In genomic region chr4:141311908-141312307, GRCm38 (mm10) we compare ENCODE assay signal across 12 mouse cellular contexts. TPM values are rescaled to one million over a fixed set of nuclear protein-coding genes. Genes with fewer than 3 reads are reported as not detected.
A peak's percentile ranks its signal among the peaks of the same experiment; 100 is the strongest.
DNase-seq lines count a peak whose midpoint lies in the region; ATAC-seq and TF ChIP-seq lines count a peak whose summit lies in the region.
"Had no signal": no experiment of that assay in that cellular context is flagged by ENCODE, and none has a peak within 500 bp of the region (broad histone marks: within the 10 kb centered on the region; RNA-seq: fewer than 3 reads in every experiment).

No protein-coding gene starts in this region.

- H3K27me3 ChIP-seq in forebrain, embryonic 10.5 days (ENCODE audit: poor library complexity, severe bottlenecking): 0 out of 2 replicates have a peak, but pooled peaks cover 4% of the 10 kb centered on the region
- H3K27me3 ChIP-seq in forebrain, embryonic 14.5 days (replicated peaks; ENCODE audit: control insufficient read depth, insufficient read depth, low read length): no peaks in the 10 kb centered on the region
- H3K27me3 ChIP-seq in kidney, embryonic 14.5 days (ENCODE audit: control insufficient read depth, insufficient read depth, low read length): no peaks in the 10 kb centered on the region
- H3K27me3 ChIP-seq in hindbrain, postnatal 0 days (ENCODE audit: insufficient read depth, low read length): no peaks in the 10 kb centered on the region
- no peaks in the 10 kb centered on the region for H3K27me3 ChIP-seq in midbrain, embryonic 14.5 days (ENCODE audit: control insufficient read depth, insufficient read depth, low read length)
- H3K27me3 ChIP-seq: embryonic facial prominence, embryonic 13.5 days had no signal

- no peak for DNase-seq in forebrain, embryonic 10.5 days (ENCODE audit: extremely low spot score, low spot score)
- DNase-seq in forebrain, embryonic 14.5 days (ENCODE audit: low spot score): no peak
- no peak for DNase-seq in kidney, postnatal 4 days
- no peak for DNase-seq in hindbrain, postnatal 0 days (ENCODE audit: low spot score)
- no peak for DNase-seq in midbrain, embryonic 14.5 days
- no peak for DNase-seq in adrenal gland, adult (ENCODE audit: inconsistent age in 2 of 2, low spot score in 1 of 2)
- DNase-seq in layer of hippocampus, adult 11-12 months (ENCODE audit: low spot score): no peak
- DNase-seq: cerebellum, adult 2 months; gastrocnemius, postnatal 25 days; retina, postnatal 1 day had no signal

- H3K4me1 ChIP-seq in forebrain, embryonic 10.5 days: peaks cover 77% of the 10 kb centered on the region
- peaks cover 8% of the 10 kb centered on the region for H3K4me1 ChIP-seq in forebrain, embryonic 14.5 days (ENCODE audit: control insufficient read depth, insufficient read depth, low read length)
- H3K4me1 ChIP-seq in kidney, embryonic 14.5 days (ENCODE audit: control insufficient read depth, insufficient read depth, low read length): peaks cover 50% of the 10 kb centered on the region
- H3K4me1 ChIP-seq in hindbrain, postnatal 0 days (ENCODE audit: insufficient read depth, low read length): no peaks in the 10 kb centered on the region; the same call in 1 of the 2 replicates
- H3K4me1 ChIP-seq in midbrain, embryonic 14.5 days (ENCODE audit: control insufficient read depth, insufficient read depth, low read length): peaks cover 38% of the 10 kb centered on the region

- no peak for TF ChIP-seq CTCF in hindbrain, postnatal 0 days (IDR thresholded peaks at IDR 0.05; ENCODE audit: low read depth)

- H3K9ac ChIP-seq in forebrain, embryonic 14.5 days (ENCODE audit: low read length): no peak overlapping the region
- H3K9ac ChIP-seq in kidney, embryonic 14.5 days (ENCODE audit: low read depth, low read length): no peak overlapping the region
- H3K9ac ChIP-seq in hindbrain, postnatal 0 days (replicated peaks; ENCODE audit: low read length): no peak overlapping the region
- no peak overlapping the region for H3K9ac ChIP-seq in midbrain, embryonic 14.5 days (replicated peaks; ENCODE audit: low read length)
- H3K9ac ChIP-seq: embryonic facial prominence, embryonic 13.5 days had no signal

- H3K4me2 ChIP-seq in forebrain, embryonic 14.5 days (ENCODE audit: low read length): no peak overlapping the region
- no peak overlapping the region; the same call in 1 of the 2 replicates for H3K4me2 ChIP-seq in kidney, embryonic 14.5 days (replicated peaks; ENCODE audit: low read depth, low read length)
- no peak overlapping the region for H3K4me2 ChIP-seq in hindbrain, postnatal 0 days (ENCODE audit: low read depth, low read length)
- no peak overlapping the region for H3K4me2 ChIP-seq in midbrain, embryonic 14.5 days (ENCODE audit: low read length)
- H3K4me2 ChIP-seq: embryonic facial prominence, embryonic 13.5 days had no signal

- H3K9me3 ChIP-seq in forebrain, embryonic 10.5 days: no peaks in the 10 kb centered on the region
- no peaks in the 10 kb centered on the region for H3K9me3 ChIP-seq in forebrain, embryonic 14.5 days (replicated peaks; ENCODE audit: control insufficient read depth, low read length)
- H3K9me3 ChIP-seq in kidney, embryonic 14.5 days (ENCODE audit: control insufficient read depth, low read length): no peaks in the 10 kb centered on the region
- H3K9me3 ChIP-seq in hindbrain, postnatal 0 days (ENCODE audit: low read length): no peaks in the 10 kb centered on the region
- no peaks in the 10 kb centered on the region for H3K9me3 ChIP-seq in midbrain, embryonic 14.5 days (ENCODE audit: control insufficient read depth, low read length)
- H3K9me3 ChIP-seq: embryonic facial prominence, embryonic 13.5 days had no signal

- peak overlapping the region; percentile 84 for H3K27ac ChIP-seq in forebrain, embryonic 10.5 days
- H3K27ac ChIP-seq in forebrain, embryonic 14.5 days (ENCODE audit: low read depth, low read length): no peak overlapping the region
- H3K27ac ChIP-seq in kidney, embryonic 14.5 days (ENCODE audit: low read depth, low read length): peak overlapping the region; percentile 62; the same call in 1 of the 2 replicates
- no peak overlapping the region for H3K27ac ChIP-seq in hindbrain, postnatal 0 days
- peak overlapping the region; percentile 41; the same call in 1 of the 2 replicates for H3K27ac ChIP-seq in midbrain, embryonic 14.5 days (replicated peaks; ENCODE audit: low read depth, low read length)
- H3K27ac ChIP-seq: embryonic facial prominence, embryonic 13.5 days had no signal

- ATAC-seq in forebrain, embryonic 14.5 days: no peak
- ATAC-seq in kidney, embryonic 14.5 days (ENCODE audit: low FRiP score, low TSS enrichment): no peak
- ATAC-seq in hindbrain, postnatal 0 days: 0 out of 2 replicates have a peak, but pooled peaks have one; percentile 41
- no peak for ATAC-seq in midbrain, embryonic 14.5 days (ENCODE audit: low FRiP score, low TSS enrichment)

- whole genome bisulfite sequencing in forebrain, embryonic 10.5 days: 79% methylated on average over 2 of the region's 2 CpGs
- WGBS in forebrain, embryonic 14.5 days: 76% methylated on average over 2 of the region's 2 CpGs
- WGBS in kidney, embryonic 14.5 days: 78% methylated on average over 2 of the region's 2 CpGs
- WGBS in hindbrain, postnatal 0 days: 61% methylated on average over 2 of the region's 2 CpGs
- 41% methylated on average over 2 of the region's 2 CpGs for WGBS in midbrain, embryonic 14.5 days

- H3K36me3 ChIP-seq in forebrain, embryonic 10.5 days (replicated peaks): peaks cover 26% of the 10 kb centered on the region
- H3K36me3 ChIP-seq in forebrain, embryonic 14.5 days (ENCODE audit: control insufficient read depth, insufficient read depth, low read length): no peaks in the 10 kb centered on the region
- peaks cover 13% of the 10 kb centered on the region for H3K36me3 ChIP-seq in kidney, embryonic 14.5 days (ENCODE audit: control insufficient read depth, insufficient read depth, low read length)
- no peaks in the 10 kb centered on the region for H3K36me3 ChIP-seq in hindbrain, postnatal 0 days (ENCODE audit: insufficient read depth, low read length)
- no peaks in the 10 kb centered on the region for H3K36me3 ChIP-seq in midbrain, embryonic 14.5 days (ENCODE audit: control insufficient read depth, insufficient read depth, low read length)

- no peak overlapping the region for H3K4me3 ChIP-seq in forebrain, embryonic 10.5 days
- no peak overlapping the region for H3K4me3 ChIP-seq in forebrain, embryonic 14.5 days (ENCODE audit: low read depth, low read length)
- H3K4me3 ChIP-seq in kidney, embryonic 14.5 days (ENCODE audit: low read length): no peak overlapping the region
- no peak overlapping the region for H3K4me3 ChIP-seq in hindbrain, postnatal 0 days (ENCODE audit: low read length)
- no peak overlapping the region for H3K4me3 ChIP-seq in midbrain, embryonic 14.5 days (replicated peaks; ENCODE audit: low read depth, low read length)
- H3K4me3 ChIP-seq: embryonic facial prominence, embryonic 13.5 days had no signal

RNA-seq across cellular contexts. Expression of gene Epha2, which starts 10.9 kb away (rescaled TPM):
- 3.3 and 3.7 TPM in 2 replicates for polyA plus RNA-seq in forebrain, embryonic 10.5 days (2016; fragmentation: Nextera tagmentation; extraction: Ambion mirVana)
- 0.58 and 0.64 TPM in 2 replicates for polyA plus RNA-seq in forebrain, embryonic 14.5 days (2014; fragmentation: Nextera tagmentation; extraction: Ambion mirVana)
- 3.7 and 3.9 TPM in 2 replicates for polyA plus RNA-seq in kidney, embryonic 14.5 days (2014; fragmentation: Nextera tagmentation; extraction: Ambion mirVana)
- total RNA-seq in hindbrain, postnatal 0 days (2014; rRNA removed): 1.6 and 3.5 TPM in 2 replicates
- 0.44 and 0.46 TPM in 2 replicates for polyA plus RNA-seq in hindbrain, postnatal 0 days (2015; fragmentation: Nextera tagmentation; extraction: Ambion mirVana)
- 1.2 and 1.7 TPM in 2 replicates for polyA plus RNA-seq in midbrain, embryonic 14.5 days (2014; fragmentation: Nextera tagmentation; extraction: Ambion mirVana)

RNA-seq across cellular contexts. Expression of gene Fam131c, which starts 56.1 kb away (rescaled TPM):
- polyA plus RNA-seq in forebrain, embryonic 10.5 days (2016; fragmentation: Nextera tagmentation; extraction: Ambion mirVana): 0.55 and 0.63 TPM in 2 replicates
- polyA plus RNA-seq in forebrain, embryonic 14.5 days (2014; fragmentation: Nextera tagmentation; extraction: Ambion mirVana): 10.2 and 15.8 TPM in 2 replicates
- 1.9 and 2.5 TPM in 2 replicates for polyA plus RNA-seq in kidney, embryonic 14.5 days (2014; fragmentation: Nextera tagmentation; extraction: Ambion mirVana)
- total RNA-seq in hindbrain, postnatal 0 days (2014; rRNA removed): 95.3 and 103 TPM in 2 replicates
- polyA plus RNA-seq in hindbrain, postnatal 0 days (2015; fragmentation: Nextera tagmentation; extraction: Ambion mirVana): 41.7 and 46.3 TPM in 2 replicates
- polyA plus RNA-seq in midbrain, embryonic 14.5 days (2014; fragmentation: Nextera tagmentation; extraction: Ambion mirVana): 26.7 and 37.2 TPM in 2 replicates

Comparison
In these comparisons a context has a peak if more than half of its experiments do, and no peak if none do; other contexts are left out.
1. H3K27ac ChIP-seq: peak in forebrain, embryonic 10.5 days (single experiment), kidney, embryonic 14.5 days (single experiment) and midbrain, embryonic 14.5 days (single experiment); none in forebrain, embryonic 14.5 days (single experiment) and hindbrain, postnatal 0 days (single experiment).